Mouse (Mus musculus): ENCODE results near the gene Tenm4. TPM values are rescaled to one million over a fixed set of nuclear protein-coding genes. Genes with fewer than 3 reads are reported as not detected.

Gene Tenm4
- total RNA-seq, 1 experiment = 38.9 TPM

- Histone ChIP-seq H3K9ac (ENCODE audit: insufficient read depth, low read depth, low read length, poor library complexity, severe bottlenecking) (no peak overlapping the region), H3K27ac (ENCODE audit: insufficient read depth, low read depth, low read length, poor library complexity, severe bottlenecking) (no peak overlapping the region), H3K4me1 (ENCODE audit: control insufficient read depth in 2 of 2, insufficient read depth in 2 of 2, low read length in 2 of 2, poor library complexity in 1 of 2) (no peaks in the 10 kb centered on the region), H3K4me3 (ENCODE audit: insufficient read depth in 1 of 2, low read depth in 1 of 2, low read length in 2 of 2, poor library complexity in 1 of 2, severe bottlenecking in 1 of 2) (no peak overlapping the region), H3K36me3 (ENCODE audit: control insufficient read depth, insufficient read depth, low read length, poor library complexity, severe bottlenecking) (no peaks in the 10 kb centered on the region), H3K9me3 (ENCODE audit: control insufficient read depth, insufficient read depth, low read depth, low read length) (no peaks in the 10 kb centered on the region)
- in situ Hi-C loops (cut with MboI; ENCODE audit: low sequenced_read_pairs in 2 of 2, unreplicated experiment in 2 of 2) = no loop called here
- DNase-seq (ENCODE audit: low read depth, low spot score) = no peak
- no peak for TF ChIP-seq ZNF384 (IDR thresholded peaks at IDR 0.05; ENCODE audit: low read depth, low read length)
- TF ChIP-seq HCFC1 (IDR thresholded peaks at IDR 0.05; ENCODE audit: borderline replicate concordance, insufficient read depth, low read length) = no peak
- TF ChIP-seq MAFK (IDR thresholded peaks at IDR 0.05; ENCODE audit: insufficient read depth, low read depth, low read length) = no peak
- no peak for TF ChIP-seq ZC3H11A (IDR thresholded peaks at IDR 0.05; ENCODE audit: borderline replicate concordance, low read depth, low read length)
- no peak for TF ChIP-seq CHD2 (IDR thresholded peaks at IDR 0.05; ENCODE audit: low read depth, low read length)
Observed at GRCm38 (mm10) chr7:96545979-96546378, 374.9 kb downstream of the Tenm4 start.

- H3K9ac ChIP-seq (ENCODE audit: insufficient read depth, low read depth, low read length, poor library complexity, severe bottlenecking) = no peak overlapping the region
- no peaks in the 10 kb centered on the region for H3K4me1 ChIP-seq (ENCODE audit: control insufficient read depth in 2 of 2, insufficient read depth in 2 of 2, low read length in 2 of 2, poor library complexity in 1 of 2)
- no peak overlapping the region for H3K4me3 ChIP-seq (ENCODE audit: insufficient read depth in 1 of 2, low read depth in 1 of 2, low read length in 2 of 2, poor library complexity in 1 of 2, severe bottlenecking in 1 of 2)
- no peak for TF ChIP-seq HCFC1 (IDR thresholded peaks at IDR 0.05; ENCODE audit: borderline replicate concordance, insufficient read depth, low read length)
- TF ChIP-seq ZNF384 (IDR thresholded peaks at IDR 0.05; ENCODE audit: low read depth, low read length) = no peak
- TF ChIP-seq CHD2 (IDR thresholded peaks at IDR 0.05; ENCODE audit: low read depth, low read length) = no peak
- TF ChIP-seq ZC3H11A (IDR thresholded peaks at IDR 0.05; ENCODE audit: borderline replicate concordance, low read depth, low read length) = no peak
- no peak for TF ChIP-seq MAFK (IDR thresholded peaks at IDR 0.05; ENCODE audit: insufficient read depth, low read depth, low read length)
- in situ Hi-C loops (cut with MboI; ENCODE audit: low sequenced_read_pairs in 2 of 2, unreplicated experiment in 2 of 2) = no loop called here
- no peaks in the 10 kb centered on the region for H3K9me3 ChIP-seq (ENCODE audit: control insufficient read depth, insufficient read depth, low read depth, low read length)
- H3K36me3 ChIP-seq (ENCODE audit: control insufficient read depth, insufficient read depth, low read length, poor library complexity, severe bottlenecking) = peaks cover 2% of the 10 kb centered on the region; the same call in 1 of the 2 replicates
- no peak overlapping the region for H3K27ac ChIP-seq (ENCODE audit: insufficient read depth, low read depth, low read length, poor library complexity, severe bottlenecking)
- no peak for DNase-seq (ENCODE audit: low read depth, low spot score)
Observed at GRCm38 (mm10) chr7:96551809-96552208, 380.8 kb downstream of the Tenm4 start.

GRCm38 (mm10) chr7:96552292-96552860, 381.3 kb downstream of the Tenm4 start:
- Histone ChIP-seq H3K4me3 (ENCODE audit: insufficient read depth in 1 of 2, low read depth in 1 of 2, low read length in 2 of 2, poor library complexity in 1 of 2, severe bottlenecking in 1 of 2) (no peak overlapping the region), H3K4me1 (ENCODE audit: control insufficient read depth in 2 of 2, insufficient read depth in 2 of 2, low read length in 2 of 2, poor library complexity in 1 of 2) (no peaks in the 10 kb centered on the region), H3K9me3 (ENCODE audit: control insufficient read depth, insufficient read depth, low read depth, low read length) (no peaks in the 10 kb centered on the region), H3K27ac (ENCODE audit: insufficient read depth, low read depth, low read length, poor library complexity, severe bottlenecking) (no peak overlapping the region), H3K36me3 (ENCODE audit: control insufficient read depth, insufficient read depth, low read length, poor library complexity, severe bottlenecking) (peaks cover 2% of the 10 kb centered on the region; the same call in 1 of the 2 replicates), H3K9ac (ENCODE audit: insufficient read depth, low read depth, low read length, poor library complexity, severe bottlenecking) (no peak overlapping the region)
- TF ChIP-seq ZNF384 (IDR thresholded peaks at IDR 0.05; ENCODE audit: low read depth, low read length) (no peak), ZC3H11A (IDR thresholded peaks at IDR 0.05; ENCODE audit: borderline replicate concordance, low read depth, low read length) (no peak), MAFK (IDR thresholded peaks at IDR 0.05; ENCODE audit: insufficient read depth, low read depth, low read length) (no peak)
- no peak for DNase-seq (ENCODE audit: low read depth, low spot score)
- in situ Hi-C loops (cut with MboI; ENCODE audit: low sequenced_read_pairs in 2 of 2, unreplicated experiment in 2 of 2) = no loop called here

- Histone ChIP-seq H3K9me3 (ENCODE audit: control insufficient read depth, insufficient read depth, low read depth, low read length) (no peaks in the 10 kb centered on the region), H3K9ac (ENCODE audit: insufficient read depth, low read depth, low read length, poor library complexity, severe bottlenecking) (no peak overlapping the region), H3K4me3 (ENCODE audit: insufficient read depth in 1 of 2, low read depth in 1 of 2, low read length in 2 of 2, poor library complexity in 1 of 2, severe bottlenecking in 1 of 2) (no peak overlapping the region), H3K27ac (ENCODE audit: insufficient read depth, low read depth, low read length, poor library complexity, severe bottlenecking) (no peak overlapping the region), H3K36me3 (ENCODE audit: control insufficient read depth, insufficient read depth, low read length, poor library complexity, severe bottlenecking) (peaks cover 2% of the 10 kb centered on the region; the same call in 1 of the 2 replicates), H3K4me1 (ENCODE audit: control insufficient read depth in 2 of 2, insufficient read depth in 2 of 2, low read length in 2 of 2, poor library complexity in 1 of 2) (no peaks in the 10 kb centered on the region)
- TF ChIP-seq ZC3H11A (IDR thresholded peaks at IDR 0.05; ENCODE audit: borderline replicate concordance, low read depth, low read length) (peak; percentile 31; the same call in 1 of the 2 replicates), CHD2 (IDR thresholded peaks at IDR 0.05; ENCODE audit: low read depth, low read length) (no peak)
- peak; percentile 17 for DNase-seq (ENCODE audit: low read depth, low spot score)
- in situ Hi-C loops (cut with MboI; ENCODE audit: low sequenced_read_pairs in 2 of 2, unreplicated experiment in 2 of 2) = no loop called here
Observed at GRCm38 (mm10) chr7:96554277-96554690, 383.2 kb downstream of the Tenm4 start.

GRCm38 (mm10) chr7:96555294-96555693, 384.2 kb downstream of the Tenm4 start:
- Histone ChIP-seq H3K4me3 (ENCODE audit: insufficient read depth in 1 of 2, low read depth in 1 of 2, low read length in 2 of 2, poor library complexity in 1 of 2, severe bottlenecking in 1 of 2) (no peak overlapping the region), H3K36me3 (ENCODE audit: control insufficient read depth, insufficient read depth, low read length, poor library complexity, severe bottlenecking) (peaks cover 2% of the 10 kb centered on the region; the same call in 1 of the 2 replicates), H3K27ac (ENCODE audit: insufficient read depth, low read depth, low read length, poor library complexity, severe bottlenecking) (no peak overlapping the region), H3K4me1 (ENCODE audit: control insufficient read depth in 2 of 2, insufficient read depth in 2 of 2, low read length in 2 of 2, poor library complexity in 1 of 2) (no peaks in the 10 kb centered on the region), H3K9me3 (ENCODE audit: control insufficient read depth, insufficient read depth, low read depth, low read length) (no peaks in the 10 kb centered on the region), H3K9ac (ENCODE audit: insufficient read depth, low read depth, low read length, poor library complexity, severe bottlenecking) (no peak overlapping the region)
- DNase-seq (ENCODE audit: low read depth, low spot score) = no peak
- TF ChIP-seq CHD2 (IDR thresholded peaks at IDR 0.05; ENCODE audit: low read depth, low read length) (no peak), ZC3H11A (IDR thresholded peaks at IDR 0.05; ENCODE audit: borderline replicate concordance, low read depth, low read length) (no peak), ZNF384 (IDR thresholded peaks at IDR 0.05; ENCODE audit: low read depth, low read length) (no peak), HCFC1 (IDR thresholded peaks at IDR 0.05; ENCODE audit: borderline replicate concordance, insufficient read depth, low read length) (no peak), MAFK (IDR thresholded peaks at IDR 0.05; ENCODE audit: insufficient read depth, low read depth, low read length) (no peak)
- in situ Hi-C loops (cut with MboI; ENCODE audit: low sequenced_read_pairs in 2 of 2, unreplicated experiment in 2 of 2) = no loop called here
